Mouse (Mus musculus): ENCODE results near the gene 1700001F09Rik. TPM values are rescaled to one million over a fixed set of nuclear protein-coding genes. Genes with fewer than 3 reads are reported as not detected.
"Not testable (repeated sequence)": the region's sequence is repeated elsewhere in the genome, so short reads cannot be mapped to it uniquely, and the experiment has no call there.

The 1700001F09Rik gene
- polyA plus RNA-seq (2015; fragmentation: Nextera tagmentation; extraction: Ambion mirVana), result not detected in 2 replicates

DNA sequence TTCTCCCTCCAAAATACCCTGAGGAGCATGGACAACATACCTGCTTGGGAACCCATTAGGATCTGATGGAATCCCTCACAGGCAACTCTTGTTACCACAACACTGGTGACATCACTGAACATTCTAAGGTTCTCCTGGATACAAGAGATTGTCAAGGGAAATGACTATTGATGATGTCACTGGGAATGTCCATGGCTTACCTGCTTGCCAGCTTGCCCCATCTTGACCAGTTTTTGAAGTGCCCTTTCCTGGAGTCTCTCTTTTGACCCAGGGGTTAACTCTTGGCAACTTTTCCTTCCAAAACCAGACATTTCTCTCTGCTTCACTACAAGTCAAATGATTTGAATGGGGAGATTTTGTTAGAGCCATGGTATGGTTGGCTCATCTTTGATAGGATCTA, at the start of gene 1700001F09Rik:
TSS of gene 1700001F09Rik (minus strand) at position 101 of the 400 bp plus-strand sequence.
- H3K27ac ChIP-seq; H3K4me3 ChIP-seq; ATAC-seq (replicated peaks; ENCODE audit: insufficient number of reproducible peaks, insufficient read depth, low FRiP score, low read depth); H3K36me3 ChIP-seq; H3K27me3 ChIP-seq; H3K4me1 ChIP-seq (replicated peaks); H3K9ac ChIP-seq; H3K9me3 ChIP-seq (replicated peaks); H3K4me2 ChIP-seq: not testable (repeated sequence)

DNA sequence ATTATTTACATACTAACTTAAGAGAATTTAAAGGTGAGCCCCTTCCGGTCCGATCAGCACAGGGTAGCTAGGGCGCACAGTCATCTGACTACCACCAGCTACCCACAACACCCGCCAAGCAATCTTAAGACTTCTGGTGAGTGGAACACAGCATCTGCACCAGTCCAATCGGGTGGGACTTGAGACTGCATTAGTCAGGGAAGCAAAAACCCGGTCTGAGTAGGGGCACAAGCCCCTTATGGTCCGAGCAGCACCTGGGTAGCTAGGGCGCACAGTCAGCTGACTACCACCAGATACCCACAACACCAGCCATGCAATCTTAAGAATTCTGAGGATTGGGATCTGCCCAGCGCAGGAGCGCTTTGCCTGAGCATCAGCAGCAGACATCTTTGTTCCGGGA, 14.1 kb upstream of the 1700001F09Rik start:
- H3K4me3 ChIP-seq; H3K4me2 ChIP-seq; H3K9ac ChIP-seq; H3K27ac ChIP-seq; H3K36me3 ChIP-seq; ATAC-seq (replicated peaks; ENCODE audit: insufficient number of reproducible peaks, insufficient read depth, low FRiP score, low read depth); H3K9me3 ChIP-seq (replicated peaks); H3K27me3 ChIP-seq; H3K4me1 ChIP-seq (replicated peaks): not testable (repeated sequence)
- 76% methylated on average over 11 of the region's 11 CpGs for WGBS

DNA sequence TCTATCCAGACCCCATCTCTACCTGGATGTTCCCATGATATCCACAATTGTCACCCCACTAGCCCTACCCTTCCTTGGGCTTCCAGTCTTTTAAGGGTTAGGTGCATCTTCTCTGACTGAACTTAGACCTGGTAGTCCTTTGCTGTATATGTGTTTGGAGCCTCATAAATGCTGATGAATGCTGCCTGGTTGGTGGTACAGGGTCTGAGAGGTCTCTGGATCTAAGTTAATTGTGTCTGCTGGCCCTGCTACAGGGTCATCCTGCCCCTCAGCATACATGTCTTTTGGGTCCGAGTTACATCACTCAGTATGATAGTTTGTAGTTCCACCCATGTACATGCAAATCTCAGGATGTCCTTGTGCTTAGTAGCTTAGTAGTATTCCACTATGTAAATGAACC, 11.6 kb upstream of the 1700001F09Rik start:
- not testable (repeated sequence) for H3K4me3 ChIP-seq; ATAC-seq (replicated peaks; ENCODE audit: insufficient number of reproducible peaks, insufficient read depth, low FRiP score, low read depth); H3K36me3 ChIP-seq; H3K27me3 ChIP-seq; H3K9ac ChIP-seq; H3K27ac ChIP-seq; H3K4me1 ChIP-seq (replicated peaks); H3K4me2 ChIP-seq; H3K9me3 ChIP-seq (replicated peaks)
- 50% methylated on average over 1 of the region's 1 CpGs for WGBS

DNA sequence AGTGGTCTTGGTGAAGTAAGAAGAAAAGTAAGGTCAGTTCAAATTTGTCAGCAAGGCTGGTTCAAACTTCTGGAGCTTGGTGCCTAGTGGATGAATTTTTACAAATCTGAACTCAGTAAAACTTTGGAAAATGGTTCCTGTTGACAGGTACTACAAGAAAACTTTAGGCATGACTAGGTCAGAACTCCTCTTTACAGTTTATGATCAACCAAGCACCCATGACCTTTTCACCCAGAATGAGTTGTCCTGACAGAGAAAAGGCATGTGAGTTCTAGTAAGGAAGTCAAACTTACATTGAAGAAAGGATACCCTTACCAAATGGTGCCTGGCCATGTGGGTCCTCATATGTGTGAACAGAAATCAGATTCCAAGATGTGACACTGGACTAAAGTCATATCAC, 9.9 kb upstream of the 1700001F09Rik start:
- not testable (repeated sequence) for H3K9ac ChIP-seq; H3K4me1 ChIP-seq (replicated peaks); H3K27me3 ChIP-seq; H3K4me3 ChIP-seq; H3K9me3 ChIP-seq (replicated peaks); ATAC-seq (replicated peaks; ENCODE audit: insufficient number of reproducible peaks, insufficient read depth, low FRiP score, low read depth); H3K4me2 ChIP-seq; H3K36me3 ChIP-seq; H3K27ac ChIP-seq

DNA sequence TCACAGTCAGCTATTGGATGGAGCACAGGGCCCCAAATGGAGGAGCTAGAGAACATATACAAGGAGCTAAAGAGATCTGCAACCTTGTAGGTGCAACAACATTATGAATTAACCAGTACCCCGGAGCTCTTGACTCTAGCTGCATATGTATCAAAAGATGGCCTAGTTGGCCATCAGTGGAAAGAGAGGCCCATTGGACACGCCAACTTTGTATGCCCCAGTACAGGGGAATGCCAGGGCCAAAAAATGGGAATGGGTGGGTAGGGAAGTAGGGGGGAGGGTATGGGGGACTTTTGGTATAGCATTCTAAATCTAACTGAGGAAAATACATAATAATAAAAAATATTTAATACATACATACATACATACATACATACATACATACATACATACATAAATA, 5.3 kb upstream of the 1700001F09Rik start:
- not testable (repeated sequence) for ATAC-seq (replicated peaks; ENCODE audit: insufficient number of reproducible peaks, insufficient read depth, low FRiP score, low read depth); H3K9me3 ChIP-seq (replicated peaks); H3K27ac ChIP-seq; H3K27me3 ChIP-seq; H3K36me3 ChIP-seq; H3K9ac ChIP-seq; H3K4me1 ChIP-seq (replicated peaks); H3K4me2 ChIP-seq; H3K4me3 ChIP-seq
- WGBS, result 81% methylated on average over 2 of the region's 2 CpGs

DNA sequence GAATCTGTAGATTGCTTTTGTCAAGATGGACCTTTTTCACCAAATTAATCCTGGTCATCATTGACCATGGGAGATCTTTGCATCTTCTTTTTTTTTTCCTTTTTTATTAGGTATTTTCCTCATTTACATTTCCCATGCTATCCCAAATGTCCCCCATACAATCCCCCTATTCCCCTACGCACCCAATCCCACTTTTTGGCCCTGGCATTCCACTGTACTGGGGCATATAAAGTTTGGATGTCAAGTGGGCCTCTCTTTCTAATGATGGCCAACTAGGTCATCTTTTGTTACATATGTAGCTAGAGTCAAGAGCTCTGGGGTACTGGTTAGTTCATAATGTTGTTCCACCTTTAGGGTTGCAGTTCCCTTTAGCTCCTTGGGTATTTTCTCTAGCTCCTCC, 10.0 kb downstream of the 1700001F09Rik start:
- ATAC-seq (replicated peaks; ENCODE audit: insufficient number of reproducible peaks, insufficient read depth, low FRiP score, low read depth), result not testable (repeated sequence)

DNA sequence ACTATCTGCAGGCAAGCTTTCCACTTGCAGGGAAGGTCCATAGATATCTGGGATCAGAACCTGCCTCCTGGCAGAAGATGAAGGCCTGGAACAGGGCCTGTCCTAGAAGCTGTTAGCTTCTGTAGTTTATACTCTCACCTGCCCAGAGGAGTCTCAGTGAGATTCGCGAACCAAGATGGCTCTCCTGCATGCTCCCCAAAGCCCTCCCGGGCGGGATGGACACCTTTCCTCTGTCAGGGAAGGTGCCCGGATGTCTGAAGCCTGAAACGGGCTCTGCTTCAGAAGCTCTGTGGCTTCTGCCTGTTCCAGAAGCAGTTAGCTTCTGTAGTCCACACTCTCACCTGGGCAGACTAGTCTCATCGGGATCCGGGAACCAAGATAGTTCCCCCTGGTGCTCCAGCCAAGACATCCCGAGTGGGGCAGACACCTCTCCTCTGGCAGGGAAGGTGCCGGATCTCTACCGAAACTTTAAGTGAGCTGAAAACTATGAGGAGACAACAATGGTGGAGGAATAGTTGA, 16.2 kb downstream of the 1700001F09Rik start:
- not testable (repeated sequence) for H3K9me3 ChIP-seq (replicated peaks); H3K4me3 ChIP-seq; H3K4me1 ChIP-seq (replicated peaks); H3K36me3 ChIP-seq; H3K27ac ChIP-seq; ATAC-seq (replicated peaks; ENCODE audit: insufficient number of reproducible peaks, insufficient read depth, low FRiP score, low read depth); H3K4me2 ChIP-seq; H3K27me3 ChIP-seq; H3K9ac ChIP-seq
- WGBS, result 84% methylated on average over 11 of the region's 11 CpGs

More for the DNA sequence above, 10.0 kb downstream of the 1700001F09Rik start:
- H3K4me1 ChIP-seq (replicated peaks); H3K9ac ChIP-seq; H3K4me3 ChIP-seq; H3K4me2 ChIP-seq; H3K9me3 ChIP-seq (replicated peaks); H3K27me3 ChIP-seq; H3K36me3 ChIP-seq; H3K27ac ChIP-seq: not testable (repeated sequence)
- WGBS, result 67% methylated on average over 1 of the region's 1 CpGs

DNA sequence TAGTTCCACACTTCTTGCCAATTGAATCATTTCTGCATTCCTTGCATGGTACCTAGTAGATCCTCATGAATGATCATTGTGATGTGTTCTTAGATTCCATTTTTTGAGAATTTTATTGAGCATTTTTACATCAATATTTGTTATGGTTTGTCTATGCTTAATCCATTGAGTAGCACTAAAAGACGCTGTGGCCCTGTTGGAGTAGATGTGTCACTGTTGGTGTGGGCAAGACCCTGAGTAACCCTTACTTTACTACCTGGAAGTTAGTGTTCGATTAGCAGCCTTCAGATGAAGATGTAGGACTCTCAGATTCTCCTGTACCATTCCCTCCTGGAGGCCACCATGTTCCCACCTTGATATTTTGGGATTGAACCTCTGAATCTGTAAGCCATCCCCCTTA, 19.0 kb downstream of the 1700001F09Rik start:
- H3K4me3 ChIP-seq; H3K4me1 ChIP-seq (replicated peaks); H3K9ac ChIP-seq; H3K9me3 ChIP-seq (replicated peaks); H3K4me2 ChIP-seq; H3K27ac ChIP-seq; H3K36me3 ChIP-seq; ATAC-seq (replicated peaks; ENCODE audit: insufficient number of reproducible peaks, insufficient read depth, low FRiP score, low read depth); H3K27me3 ChIP-seq: not testable (repeated sequence)
- 59% methylated on average over 2 of the region's 2 CpGs for WGBS

DNA sequence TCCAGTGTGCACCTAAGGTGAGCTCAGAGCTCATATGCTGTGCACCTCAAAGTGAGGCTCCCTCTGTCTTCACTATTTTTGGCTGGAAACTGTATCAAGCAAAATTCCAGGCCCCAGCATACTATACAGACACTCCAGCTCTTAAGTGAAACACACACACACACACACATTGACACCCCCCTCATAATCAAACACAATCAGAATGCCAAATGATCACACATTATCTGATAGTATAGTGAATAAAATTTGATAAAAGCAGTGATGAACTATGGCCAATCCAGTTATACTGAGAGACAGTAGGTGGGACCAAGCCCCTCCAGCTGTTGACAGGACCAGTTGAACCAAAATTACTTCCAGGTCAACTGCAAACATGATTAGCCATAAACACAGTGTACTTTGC, 28.1 kb downstream of the 1700001F09Rik start:
- H3K9me3 ChIP-seq (replicated peaks), result not testable (repeated sequence)

DNA sequence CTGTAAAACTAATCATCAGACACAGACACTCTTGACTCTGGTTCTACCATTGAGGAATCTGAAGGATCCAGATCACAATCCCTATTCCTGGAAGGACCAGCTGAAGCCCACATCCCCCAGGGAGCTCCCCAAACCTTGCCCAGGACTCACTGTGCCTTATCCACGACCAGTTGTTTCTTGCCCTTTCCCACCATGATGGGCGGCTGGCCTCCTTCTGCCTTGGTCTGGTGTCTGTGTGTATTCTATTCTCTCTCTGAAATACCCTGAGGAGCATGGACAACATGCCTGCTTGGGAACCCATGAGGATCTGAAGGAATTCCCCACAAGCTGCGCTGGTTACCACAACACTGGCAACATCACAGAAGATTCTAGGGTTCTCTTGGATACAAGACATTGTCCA, 54.1 kb downstream of the 1700001F09Rik start, which contains the start of gene Gm8127:
TSS of gene Gm8127 (minus strand) at position 330 of the 400 bp plus-strand sequence.
- not testable (repeated sequence) for H3K4me1 ChIP-seq (replicated peaks); H3K4me3 ChIP-seq; H3K27ac ChIP-seq; ATAC-seq (replicated peaks; ENCODE audit: insufficient number of reproducible peaks, insufficient read depth, low FRiP score, low read depth); H3K27me3 ChIP-seq; H3K36me3 ChIP-seq; H3K9ac ChIP-seq; H3K4me2 ChIP-seq; H3K9me3 ChIP-seq (replicated peaks)
- 57% methylated on average over 3 of the region's 3 CpGs for WGBS

More for the DNA sequence above, 28.1 kb downstream of the 1700001F09Rik start:
- not testable (repeated sequence) for ATAC-seq (replicated peaks; ENCODE audit: insufficient number of reproducible peaks, insufficient read depth, low FRiP score, low read depth); H3K36me3 ChIP-seq; H3K4me2 ChIP-seq; H3K9ac ChIP-seq; H3K27ac ChIP-seq; H3K27me3 ChIP-seq; H3K4me3 ChIP-seq; H3K4me1 ChIP-seq (replicated peaks)

Data from heart, embryonic 15.5 days (tissue).